Mouse (Mus musculus) hindbrain, embryonic 15.5 days (tissue): ENCODE results near the gene Rundc1. TPM values are rescaled to one million over a fixed set of nuclear protein-coding genes. Genes with fewer than 3 reads are reported as not detected.
A peak's percentile ranks its signal among the peaks of the same experiment; 100 is the strongest.
"Not testable (repeated sequence)": the region's sequence is repeated elsewhere in the genome, so short reads cannot be mapped to it uniquely, and the experiment has no call there.

Experiments used
- ATAC-seq: fragments of 200-750 bp; cut with Nextera tagmentation; 2 replicates; pipeline ENCODE4 v1.8.0; 2017; ENCODE audit warnings: low read depth, moderate number of reproducible peaks, moderate TSS enrichment; ENCODE audit not compliant: low FRiP score
- H3K27ac ChIP-seq: fragments of 300-500 bp; sonication (generic); replicated peaks from 2 replicates; pipeline ENCODE4 v1.5.1; 2015; ENCODE audit warnings: mild to moderate bottlenecking, inconsistent platforms
- H3K27me3 ChIP-seq: fragments of 300-500 bp; sonication (generic); 2 replicates; pipeline ENCODE4 v1.6.1; 2015; ENCODE audit warnings: control low read depth, inconsistent platforms
- H3K36me3 ChIP-seq: fragments of 300-500 bp; sonication (generic); 2 replicates; pipeline ENCODE4 v1.6.1; 2015; ENCODE audit warnings: control low read depth, inconsistent platforms
- H3K4me1 ChIP-seq: fragments of 300-500 bp; sonication (generic); replicated peaks from 2 replicates; pipeline ENCODE4 v1.6.1; 2015; ENCODE audit warnings: control low read depth, inconsistent platforms
- H3K4me2 ChIP-seq: fragments of 300-500 bp; sonication (generic); 2 replicates; pipeline ENCODE4 v1.6.1; 2015; ENCODE audit warnings: moderate library complexity, mild to moderate bottlenecking, inconsistent platforms
- H3K4me3 ChIP-seq: fragments of 300-500 bp; sonication (generic); 2 replicates; pipeline ENCODE4 v1.5.1; 2015; ENCODE audit warnings: mild to moderate bottlenecking, inconsistent platforms
- H3K9ac ChIP-seq: fragments of 300-500 bp; sonication (generic); 2 replicates; pipeline ENCODE4 v1.6.1; 2015; ENCODE audit warnings: inconsistent platforms
- H3K9me3 ChIP-seq: fragments of 300-500 bp; sonication (generic); 2 replicates; pipeline ENCODE4 v1.6.1; 2016; ENCODE audit warnings: control low read depth, inconsistent platforms
- WGBS: fragments of 180-500 bp; shearing (Covaris S2); methylation state at CpG from one replicate; pipeline ENCODE4 v1.1.7; 2015; 5-methylcytosine and 5-hydroxymethylcytosine counted together
- polyA plus RNA-seq: library from polyadenylated mRNA; unstranded; fragments of >200 nt; fragmentation: Nextera tagmentation; extraction: Ambion mirVana; gene quantifications from 2 replicates; pipeline ENCODE4 v1.2.1, GENCODE M21; 2015

The Rundc1 gene
- polyA plus RNA-seq, 1 experiment from 2014 or later: 32.0 TPM

GRCm38 (mm10) chr11:101469155-101469554 is 44.3 kb downstream of the Rundc1 start:
- Histone ChIP-seq H3K27me3 (no peaks in the 10 kb centered on the region), H3K4me1 (peaks cover 48% of the 10 kb centered on the region), H3K36me3 (no peaks in the 10 kb centered on the region; the same call in 1 of the 2 replicates), H3K9me3 (no peaks in the 10 kb centered on the region), H3K4me2 (peak overlapping the region; percentile 81), H3K9ac (peak overlapping the region; percentile 85; the same call in 1 of the 2 replicates), H3K27ac (no peak overlapping the region), H3K4me3 (peak overlapping the region; percentile 95)
- ATAC-seq: no peak
- 52% methylated on average over 4 of the region's 4 CpGs for WGBS

- Histone ChIP-seq H3K27me3 (no peaks in the 10 kb centered on the region), H3K4me2 (peak overlapping the region; percentile 29), H3K9ac (no peak overlapping the region), H3K4me3 (0 out of 2 replicates have a peak overlapping the region, but pooled peaks have one; percentile 2), H3K4me1 (peaks cover 42% of the 10 kb centered on the region), H3K27ac (no peak overlapping the region), H3K9me3 (no peaks in the 10 kb centered on the region), H3K36me3 (no peaks in the 10 kb centered on the region; the same call in 1 of the 2 replicates)
- ATAC-seq: no peak
- whole genome bisulfite sequencing: 9% methylated on average over 7 of the region's 7 CpGs
These were observed 45.3 kb downstream of the Rundc1 start for GRCm38 (mm10) chr11:101470206-101470605.

GRCm38 (mm10) chr11:101471926-101472325 is 47.0 kb downstream of the Rundc1 start:
- peaks cover 34% of the 10 kb centered on the region for H3K4me1 ChIP-seq
- no peak for ATAC-seq

GRCm38 (mm10) chr11:101472336-101472735 is 47.5 kb downstream of the Rundc1 start:
- Histone ChIP-seq H3K9ac (no peak overlapping the region), H3K27ac (no peak overlapping the region), H3K9me3 (no peaks in the 10 kb centered on the region), H3K27me3 (no peaks in the 10 kb centered on the region), H3K4me2 (no peak overlapping the region), H3K36me3 (no peaks in the 10 kb centered on the region; the same call in 1 of the 2 replicates), H3K4me3 (no peak overlapping the region), H3K4me1 (peaks cover 34% of the 10 kb centered on the region)
- WGBS: 46% methylated on average over 7 of the region's 7 CpGs
- no peak for ATAC-seq

More at GRCm38 (mm10) chr11:101471926-101472325, 47.0 kb downstream of the Rundc1 start:
- Histone ChIP-seq H3K9me3 (no peaks in the 10 kb centered on the region), H3K27ac (no peak overlapping the region), H3K27me3 (no peaks in the 10 kb centered on the region), H3K9ac (no peak overlapping the region), H3K36me3 (no peaks in the 10 kb centered on the region; the same call in 1 of the 2 replicates), H3K4me3 (no peak overlapping the region), H3K4me2 (no peak overlapping the region)
- 45% methylated on average over 3 of the region's 3 CpGs for WGBS

- 88% methylated on average over 1 of the region's 1 CpGs for WGBS
- not testable (repeated sequence) for H3K36me3 ChIP-seq, H3K9me3 ChIP-seq, H3K4me3 ChIP-seq, H3K27ac ChIP-seq, H3K27me3 ChIP-seq, H3K9ac ChIP-seq, ATAC-seq, H3K4me2 ChIP-seq
- H3K4me1 ChIP-seq: peaks cover 34% of the 10 kb centered on the region
These were observed 48.8 kb downstream of the Rundc1 start for GRCm38 (mm10) chr11:101473686-101474085.

- 49% methylated on average over 5 of the region's 5 CpGs for WGBS
- H3K27ac ChIP-seq: no peak overlapping the region
- peaks cover 32% of the 10 kb centered on the region for H3K4me1 ChIP-seq
- ATAC-seq: no peak
- no peak overlapping the region for H3K9ac ChIP-seq
- H3K9me3 ChIP-seq: no peaks in the 10 kb centered on the region
- no peak overlapping the region for H3K4me2 ChIP-seq
- no peaks in the 10 kb centered on the region; the same call in 1 of the 2 replicates for H3K36me3 ChIP-seq
- no peaks in the 10 kb centered on the region for H3K27me3 ChIP-seq
- H3K4me3 ChIP-seq: no peak overlapping the region
These were observed 49.4 kb downstream of the Rundc1 start for GRCm38 (mm10) chr11:101474298-101474697.

GRCm38 (mm10) chr11:101476361-101476760 is 51.5 kb downstream of the Rundc1 start:
- ATAC-seq, H3K27ac ChIP-seq, H3K36me3 ChIP-seq, H3K4me3 ChIP-seq, H3K9ac ChIP-seq, H3K4me2 ChIP-seq, H3K27me3 ChIP-seq, H3K9me3 ChIP-seq: not testable (repeated sequence)
- 84% methylated on average over 4 of the region's 4 CpGs for WGBS
- H3K4me1 ChIP-seq: peaks cover 26% of the 10 kb centered on the region

GRCm38 (mm10) chr11:101477194-101477551 is 52.3 kb downstream of the Rundc1 start:
- H3K4me3 ChIP-seq: no peak overlapping the region
- H3K4me1 ChIP-seq: peaks cover 25% of the 10 kb centered on the region
- H3K27me3 ChIP-seq: no peaks in the 10 kb centered on the region
- 5% methylated on average over 4 of the region's 4 CpGs for WGBS
- H3K27ac ChIP-seq: peak overlapping the region; percentile 74
- no peaks in the 10 kb centered on the region; the same call in 1 of the 2 replicates for H3K36me3 ChIP-seq
- peak; percentile 65 for ATAC-seq
- H3K9me3 ChIP-seq: no peaks in the 10 kb centered on the region
- no peak overlapping the region for H3K9ac ChIP-seq
- H3K4me2 ChIP-seq: peak overlapping the region; percentile 11; the same call in 1 of the 2 replicates

- WGBS: 12% methylated on average over 10 of the region's 10 CpGs
- no peaks in the 10 kb centered on the region for H3K9me3 ChIP-seq
- peak overlapping the region; percentile 11 for H3K4me2 ChIP-seq
- no peak overlapping the region for H3K9ac ChIP-seq
- H3K4me1 ChIP-seq: peaks cover 22% of the 10 kb centered on the region
- peak overlapping the region; percentile 74 for H3K27ac ChIP-seq
- no peak overlapping the region for H3K4me3 ChIP-seq
- no peaks in the 10 kb centered on the region for H3K27me3 ChIP-seq
- ATAC-seq: peak; percentile 78
- H3K36me3 ChIP-seq: no peaks in the 10 kb centered on the region
These were observed 52.8 kb downstream of the Rundc1 start for GRCm38 (mm10) chr11:101477552-101478211.

- peak overlapping the region; percentile 11; the same call in 1 of the 2 replicates for H3K4me3 ChIP-seq
- H3K4me1 ChIP-seq: peaks cover 23% of the 10 kb centered on the region
- WGBS: 5% methylated on average over 18 of the region's 18 CpGs
- peak overlapping the region; percentile 47 for H3K4me2 ChIP-seq
- H3K9me3 ChIP-seq: no peaks in the 10 kb centered on the region
- ATAC-seq: peak; percentile 50
- H3K9ac ChIP-seq: no peak overlapping the region
- H3K36me3 ChIP-seq: no peaks in the 10 kb centered on the region
- H3K27ac ChIP-seq: peak overlapping the region; percentile 74
- H3K27me3 ChIP-seq: no peaks in the 10 kb centered on the region
These were observed 54.3 kb downstream of the Rundc1 start for GRCm38 (mm10) chr11:101479171-101479635.

- Histone ChIP-seq H3K4me1 (peaks cover 21% of the 10 kb centered on the region), H3K9me3 (no peaks in the 10 kb centered on the region), H3K27ac (no peak overlapping the region), H3K4me2 (no peak overlapping the region), H3K36me3 (no peaks in the 10 kb centered on the region), H3K27me3 (no peaks in the 10 kb centered on the region), H3K9ac (no peak overlapping the region), H3K4me3 (no peak overlapping the region)
- ATAC-seq: no peak
- WGBS: 55% methylated on average over 6 of the region's 6 CpGs
These were observed 56.0 kb downstream of the Rundc1 start for GRCm38 (mm10) chr11:101480912-101481311.

GRCm38 (mm10) chr11:101483804-101484203 is 58.9 kb downstream of the Rundc1 start:
- WGBS: 11% methylated on average over 3 of the region's 3 CpGs
- Histone ChIP-seq H3K9ac (no peak overlapping the region), H3K27ac (0 out of 2 replicates have a peak overlapping the region, but pooled peaks have one; percentile 4), H3K27me3 (no peaks in the 10 kb centered on the region), H3K4me2 (no peak overlapping the region), H3K36me3 (no peaks in the 10 kb centered on the region), H3K4me3 (no peak overlapping the region), H3K9me3 (no peaks in the 10 kb centered on the region), H3K4me1 (peaks cover 11% of the 10 kb centered on the region)
- no peak for ATAC-seq
